Mouse (Mus musculus) left cerebral cortex, postnatal 14 days (tissue): ENCODE measurements around the gene Ceacam10. TPM values are rescaled to one million over a fixed set of nuclear protein-coding genes. Genes with fewer than 3 reads are reported as not detected.
"Not testable (repeated sequence)": the region's sequence is repeated elsewhere in the genome, so short reads cannot be mapped to it uniquely, and the experiment has no call there.

Experiments
- DNase-seq, 2 experiments: peaks; one replicate each; pipeline ENCODE4 v3.0.0; 2021 to 2022; ENCODE audit warnings: low spot score in 2 of 2, mixed read lengths in 1 of 2
- intact Hi-C: fragments of 180-260 bp; cut with DNase I; formaldehyde crosslinking; loops from one replicate; pipeline ENCODE4 v1.15.1; 2025
- long read RNA-seq, 2 experiments: library from polyadenylated mRNA; stranded (forward); transcript quantifications; one replicate each; pipeline ENCODE4 v2.0.0; 2021
- total RNA-seq, 2 experiments: library from RNA; stranded (reverse); gene quantifications; 2 replicates each; pipeline ENCODE4 v1.2.3; 2021

Ceacam10 gene
- total RNA-seq: not detected
- long read RNA-seq, experiment 1: 0 reads
- long read RNA-seq, experiment 2: 0 reads

- intact Hi-C loops, DNase-seq: not testable (repeated sequence)
Observed at GRCm38 (mm10) chr7:24776918-24777317, at the start of gene Ceacam10. TSS of gene Ceacam10 (plus strand) at chr7:24777206.

GRCm38 (mm10) chr7:24735970-24736670 lies 40.9 kb upstream of the Ceacam10 start:
- no peak for DNase-seq
- intact Hi-C loops: loop anchor here (10.0 kb wide), 1 partner anchor 61 kb away; the partner anchor contains the start of gene Tex101

GRCm38 (mm10) chr7:24750695-24751094 lies 26.3 kb upstream of the Ceacam10 start:
- intact Hi-C loops: no loop called here
- no peak for DNase-seq

- intact Hi-C loops: no loop called here
- DNase-seq: no peak
Observed at GRCm38 (mm10) chr7:24751610-24752009, 25.4 kb upstream of the Ceacam10 start.

- DNase-seq: no peak
- intact Hi-C loops: no loop called here
Observed at GRCm38 (mm10) chr7:24753476-24753875, 23.5 kb upstream of the Ceacam10 start.

GRCm38 (mm10) chr7:24758520-24758919 lies 18.5 kb upstream of the Ceacam10 start:
- no peak for DNase-seq
- intact Hi-C loops: no loop called here

GRCm38 (mm10) chr7:24760211-24760610 lies 16.8 kb upstream of the Ceacam10 start, which contains the start of gene Cd177:
TSS of gene Cd177 (minus strand) at chr7:24760311.
- DNase-seq: no peak
- intact Hi-C loops: no loop called here

GRCm38 (mm10) chr7:24761161-24761560 lies 15.8 kb upstream of the Ceacam10 start:
- intact Hi-C loops: no loop called here

GRCm38 (mm10) chr7:24762574-24762973 lies 14.4 kb upstream of the Ceacam10 start:
- intact Hi-C loops: no loop called here
- no peak for DNase-seq

More at GRCm38 (mm10) chr7:24761161-24761560, 15.8 kb upstream of the Ceacam10 start:
- DNase-seq: no peak

GRCm38 (mm10) chr7:24771361-24771760 lies 5.6 kb upstream of the Ceacam10 start:
- intact Hi-C loops: no loop called here
- DNase-seq: no peak

- intact Hi-C loops: no loop called here
- no peak for DNase-seq
Observed at GRCm38 (mm10) chr7:24773942-24774535, 3.0 kb upstream of the Ceacam10 start.

- intact Hi-C loops: no loop called here
Observed at GRCm38 (mm10) chr7:24776145-24776544, 861 bp upstream of the Ceacam10 start.

GRCm38 (mm10) chr7:24797918-24798317 lies 20.9 kb downstream of the Ceacam10 start:
- intact Hi-C loops: no loop called here

More at GRCm38 (mm10) chr7:24776145-24776544, 861 bp upstream of the Ceacam10 start:
- no peak for DNase-seq

GRCm38 (mm10) chr7:24802149-24802767 lies 25.3 kb downstream of the Ceacam10 start:
- DNase-seq: no peak
- intact Hi-C loops: no loop called here

More at GRCm38 (mm10) chr7:24797918-24798317, 20.9 kb downstream of the Ceacam10 start:
- DNase-seq: no peak

- DNase-seq: no peak
- intact Hi-C loops: no loop called here
Observed at GRCm38 (mm10) chr7:24804826-24805225, 27.8 kb downstream of the Ceacam10 start.

GRCm38 (mm10) chr7:24809041-24809440 lies 32.0 kb downstream of the Ceacam10 start:
- intact Hi-C loops: no loop called here
- no peak for DNase-seq

GRCm38 (mm10) chr7:24817502-24817901 lies 40.5 kb downstream of the Ceacam10 start:
- intact Hi-C loops: no loop called here
- DNase-seq: peak; percentile 48 to 72

- DNase-seq: no peak
- intact Hi-C loops: no loop called here
Observed at GRCm38 (mm10) chr7:24824452-24824851, 47.4 kb downstream of the Ceacam10 start.

- DNase-seq: no peak
- intact Hi-C loops: no loop called here
Observed at GRCm38 (mm10) chr7:24827181-24827580, 50.2 kb downstream of the Ceacam10 start.
